Mouse (Mus musculus) ES-E14 (cell line): Measurements from ENCODE around the gene Cpeb2.

Experiments used
- ZC3H11A ChIP-seq: IDR thresholded peaks from 2 replicates; pipeline ENCODE4 v1.6.1; 2012; ENCODE audit warnings: low read depth, mild to moderate bottlenecking, inconsistent platforms, low read length, borderline replicate concordance
- ZNF384 ChIP-seq: IDR thresholded peaks from 2 replicates; pipeline ENCODE4 v1.6.1; 2012; ENCODE audit warnings: low read depth, low read length, inconsistent platforms

DNA sequence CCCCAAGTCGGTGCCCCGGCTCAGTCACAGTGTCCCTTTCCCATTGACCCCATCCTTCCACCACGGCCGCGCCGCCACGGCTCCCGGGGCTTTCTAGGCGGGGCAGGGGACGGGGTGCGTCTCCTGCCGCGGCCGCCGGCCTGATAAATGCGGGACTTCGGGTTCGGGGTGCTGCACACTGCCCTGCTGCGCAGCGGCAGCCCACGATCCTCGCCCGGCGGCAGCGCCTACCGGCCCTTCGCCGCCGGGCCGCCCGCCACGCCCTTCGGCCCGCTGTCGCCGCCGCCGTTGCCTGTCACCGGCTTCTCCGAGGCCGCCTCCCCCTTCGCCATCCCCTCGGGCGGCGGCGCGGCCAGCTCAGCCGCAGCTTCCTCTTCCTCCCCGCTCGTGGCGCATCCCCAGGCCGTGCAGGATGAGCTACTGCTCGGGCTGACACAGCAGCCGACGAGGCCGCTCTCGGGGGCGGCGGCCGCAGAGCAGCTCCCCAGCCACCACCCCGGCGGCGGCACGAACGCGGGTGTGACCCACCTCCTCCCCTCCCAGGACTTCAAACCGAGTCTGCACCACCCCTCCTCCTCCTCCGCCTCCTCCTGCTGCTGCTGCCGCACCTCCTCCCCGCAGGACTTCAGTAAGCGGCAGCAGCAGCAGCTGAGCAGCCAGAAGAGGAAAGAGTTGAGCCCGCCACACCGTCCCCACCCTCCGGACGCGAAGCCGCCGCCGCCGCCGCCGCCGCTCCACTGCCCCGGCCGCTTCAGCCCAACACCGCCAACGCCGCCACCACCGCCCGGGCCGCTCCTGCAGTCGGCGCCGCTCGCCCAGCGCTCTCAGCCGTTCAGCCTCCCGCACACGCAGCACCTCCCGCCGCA lies 579 bp downstream of the Cpeb2 start:
- no peak for TF ChIP-seq ZNF384
- no peak for TF ChIP-seq ZC3H11A
